Mouse (Mus musculus) testis, adult 2 months (tissue): ENCODE measurements at regions not wholly inside any gene's neighbourhood (a gene's known extent, or its start where the extent isn't known, plus 50 kb on each side); places are given as distances from the start of the nearest gene placed in this dataset.

Experiments used
- CTCF ChIP-seq: fragments of 200-500 bp; IDR thresholded peaks from 2 replicates; pipeline ENCODE4 v1.5.1; 2012; ENCODE audit warnings: low read depth, mild to moderate bottlenecking, inconsistent platforms, low read length, moderate library complexity; ENCODE audit not compliant: control insufficient read depth, insufficient read depth, insufficient replicate concordance
- POLR2A ChIP-seq: fragments of 200-500 bp; IDR thresholded peaks from 2 replicates; pipeline ENCODE4 v1.6.1; 2012; ENCODE audit warnings: low read depth, mild to moderate bottlenecking, inconsistent platforms, low read length, moderate library complexity; ENCODE audit not compliant: control insufficient read depth

- TF ChIP-seq CTCF (no peak), POLR2A (no peak)
Measured at GRCm38 (mm10) chr16:77536746-77537145, 65.1 kb downstream of the Gm11146 start.
